Mouse (Mus musculus): ENCODE measurements at regions not wholly inside any gene's neighbourhood (a gene's known extent, or its start where the extent isn't known, plus 50 kb on each side); places are given as distances from the start of the nearest gene placed in this dataset.
"Not testable (repeated sequence)": the region's sequence is repeated elsewhere in the genome, so short reads cannot be mapped to it uniquely, and the experiment has no call there.

- DNase-seq = no peak
These were observed 215.3 kb downstream of the 3100002H09Rik start for GRCm38 (mm10) chr4:124395069-124395965.

- no peak for DNase-seq
These were observed 217.0 kb downstream of the 3100002H09Rik start for GRCm38 (mm10) chr4:124393595-124393994.

- no peak for DNase-seq
These were observed 221.5 kb downstream of the 3100002H09Rik start for GRCm38 (mm10) chr4:124389067-124389466.

GRCm38 (mm10) chr4:124385106-124386055 lies 225.2 kb downstream of the 3100002H09Rik start:
- DNase-seq = no peak

GRCm38 (mm10) chr4:124376504-124376903 lies 234.1 kb downstream of the 3100002H09Rik start:
- no peak for DNase-seq

- DNase-seq = no peak
These were observed 235.0 kb downstream of the 3100002H09Rik start for GRCm38 (mm10) chr4:124375581-124375980.

- no peak for DNase-seq
These were observed 241.8 kb downstream of the 3100002H09Rik start for GRCm38 (mm10) chr4:124368831-124369230.

- no peak for DNase-seq
These were observed 242.5 kb downstream of the 3100002H09Rik start for GRCm38 (mm10) chr4:124368085-124368484.

- no peak for DNase-seq
These were observed 250.1 kb downstream of the 3100002H09Rik start for GRCm38 (mm10) chr4:124360578-124360908.

GRCm38 (mm10) chr4:124359707-124360577 lies 250.7 kb downstream of the 3100002H09Rik start:
- DNase-seq = no peak

- not testable (repeated sequence) for DNase-seq
These were observed 252.1 kb downstream of the 3100002H09Rik start for GRCm38 (mm10) chr4:124358456-124358855.

- DNase-seq = no peak
These were observed 260.2 kb downstream of the 3100002H09Rik start for GRCm38 (mm10) chr4:124350361-124350760.

GRCm38 (mm10) chr4:124349610-124350295 lies 260.9 kb downstream of the 3100002H09Rik start:
- DNase-seq = no peak

- no peak for DNase-seq
These were observed 261.5 kb downstream of the 3100002H09Rik start for GRCm38 (mm10) chr4:124349055-124349454.

- DNase-seq = no peak
These were observed 270.5 kb downstream of the 3100002H09Rik start for GRCm38 (mm10) chr4:124340073-124340472.

GRCm38 (mm10) chr4:124335726-124336125 lies 274.9 kb downstream of the 3100002H09Rik start:
- DNase-seq = no peak

- no peak for DNase-seq
These were observed 277.6 kb downstream of the 3100002H09Rik start for GRCm38 (mm10) chr4:124332974-124333373.

GRCm38 (mm10) chr4:124332416-124332815 lies 278.2 kb downstream of the 3100002H09Rik start:
- DNase-seq = no peak

- no peak for DNase-seq
These were observed 281.4 kb downstream of the 3100002H09Rik start for GRCm38 (mm10) chr4:124329107-124329771.

- no peak for DNase-seq
These were observed 284.3 kb downstream of the 3100002H09Rik start for GRCm38 (mm10) chr4:124326301-124326700.

GRCm38 (mm10) chr4:124323589-124323988 lies 287.0 kb downstream of the 3100002H09Rik start:
- DNase-seq = no peak

Measured in kidney, postnatal 14 days (tissue).